Mouse (Mus musculus): ENCODE results near the gene 5730455P16Rik. TPM values are rescaled to one million over a fixed set of nuclear protein-coding genes. Genes with fewer than 3 reads are reported as not detected.
"Not testable (repeated sequence)": the region's sequence is repeated elsewhere in the genome, so short reads cannot be mapped to it uniquely, and the experiment has no call there.

Gene 5730455P16Rik
- total RNA-seq, 2 experiments from 2014 or later, result 22.1 to 22.9 TPM

GRCm38 (mm10) chr11:80382626-80383018 lies 4.8 kb upstream of the 5730455P16Rik start:
- DNase-seq (ENCODE audit: low spot score), result peak; percentile 7
- intact Hi-C loops (cut with DNase I), result no loop called here

GRCm38 (mm10) chr11:80379184-80379583 lies 1.4 kb upstream of the 5730455P16Rik start:
- DNase-seq (ENCODE audit: low spot score); intact Hi-C loops (cut with DNase I): not testable (repeated sequence)

GRCm38 (mm10) chr11:80378452-80379068 lies 726 bp upstream of the 5730455P16Rik start:
- DNase-seq (ENCODE audit: low spot score); intact Hi-C loops (cut with DNase I): not testable (repeated sequence)

GRCm38 (mm10) chr11:80376651-80377050 lies 1.2 kb downstream of the 5730455P16Rik start:
- DNase-seq (ENCODE audit: low spot score), result no peak
- intact Hi-C loops (cut with DNase I), result no loop called here

- intact Hi-C loops (cut with DNase I), result no loop called here
- no peak for DNase-seq (ENCODE audit: low spot score)
These were observed 8.9 kb downstream of the 5730455P16Rik start for GRCm38 (mm10) chr11:80368949-80369348.

- no peak for DNase-seq (ENCODE audit: low spot score)
- intact Hi-C loops (cut with DNase I), result loop anchor here (5.0 kb wide), 1 partner anchor 268 kb away; the partner anchor contains the start of gene Atad5
These were observed 23.0 kb downstream of the 5730455P16Rik start for GRCm38 (mm10) chr11:80354832-80355231.

- intact Hi-C loops (cut with DNase I), result loop anchor here (1.0 kb wide), 1 partner anchor 65 kb away; no protein-coding TSS in a partner anchor
These were observed 25.9 kb downstream of the 5730455P16Rik start for GRCm38 (mm10) chr11:80351832-80352430.

GRCm38 (mm10) chr11:80342482-80342881 lies 35.4 kb downstream of the 5730455P16Rik start:
- intact Hi-C loops (cut with DNase I), result no loop called here
- no peak for DNase-seq (ENCODE audit: low spot score)

More at GRCm38 (mm10) chr11:80351832-80352430, 25.9 kb downstream of the 5730455P16Rik start:
- peak; percentile 26 for DNase-seq (ENCODE audit: low spot score)

GRCm38 (mm10) chr11:80336351-80336730 lies 41.5 kb downstream of the 5730455P16Rik start:
- no peak for DNase-seq (ENCODE audit: low spot score)
- intact Hi-C loops (cut with DNase I), result no loop called here

GRCm38 (mm10) chr11:80335609-80336350 lies 42.1 kb downstream of the 5730455P16Rik start:
- no peak for DNase-seq (ENCODE audit: low spot score)
- intact Hi-C loops (cut with DNase I), result no loop called here

- DNase-seq (ENCODE audit: low spot score), result no peak
- intact Hi-C loops (cut with DNase I), result no loop called here
These were observed 45.0 kb downstream of the 5730455P16Rik start for GRCm38 (mm10) chr11:80332709-80333400.

- intact Hi-C loops (cut with DNase I), result no loop called here
- no peak for DNase-seq (ENCODE audit: low spot score)
These were observed 53.2 kb downstream of the 5730455P16Rik start for GRCm38 (mm10) chr11:80324636-80325035.

GRCm38 (mm10) chr11:80323255-80323654 lies 54.6 kb downstream of the 5730455P16Rik start:
- no peak for DNase-seq (ENCODE audit: low spot score)
- intact Hi-C loops (cut with DNase I), result no loop called here

GRCm38 (mm10) chr11:80315743-80316639 lies 61.8 kb downstream of the 5730455P16Rik start:
- no peak for DNase-seq (ENCODE audit: low spot score)
- intact Hi-C loops (cut with DNase I), result no loop called here

GRCm38 (mm10) chr11:80313944-80314343 lies 63.9 kb downstream of the 5730455P16Rik start:
- intact Hi-C loops (cut with DNase I), result no loop called here
- no peak for DNase-seq (ENCODE audit: low spot score)

- no peak for DNase-seq (ENCODE audit: low spot score)
- intact Hi-C loops (cut with DNase I), result no loop called here
These were observed 64.4 kb downstream of the 5730455P16Rik start for GRCm38 (mm10) chr11:80313462-80313861.

- intact Hi-C loops (cut with DNase I), result no loop called here
These were observed 65.3 kb downstream of the 5730455P16Rik start for GRCm38 (mm10) chr11:80312565-80312964.

GRCm38 (mm10) chr11:80312049-80312448 lies 65.8 kb downstream of the 5730455P16Rik start:
- no peak for DNase-seq (ENCODE audit: low spot score)
- intact Hi-C loops (cut with DNase I), result no loop called here

More at GRCm38 (mm10) chr11:80312565-80312964, 65.3 kb downstream of the 5730455P16Rik start:
- no peak for DNase-seq (ENCODE audit: low spot score)

GRCm38 (mm10) chr11:80311271-80311670 lies 66.6 kb downstream of the 5730455P16Rik start:
- no peak for DNase-seq (ENCODE audit: low spot score)
- intact Hi-C loops (cut with DNase I), result no loop called here
